Mouse (Mus musculus) cortical plate, adult 2 months (tissue): ENCODE measurements at regions not wholly inside any gene's neighbourhood (a gene's known extent, or its start where the extent isn't known, plus 50 kb on each side); places are given as distances from the start of the nearest gene placed in this dataset.

ENCODE experiments used
- CTCF ChIP-seq: fragments of 200-500 bp; IDR thresholded peaks from 2 replicates; pipeline ENCODE4 v1.5.1; 2011; ENCODE audit warnings: mild to moderate bottlenecking, control low read depth, low read length; ENCODE audit not compliant: insufficient read depth; ENCODE audit errors: extremely low read depth
- POLR2A ChIP-seq: fragments of 200-500 bp; IDR thresholded peaks from 2 replicates; pipeline ENCODE4 v1.6.1; 2011; ENCODE audit warnings: mild to moderate bottlenecking, low read length, control low read depth; ENCODE audit not compliant: insufficient read depth; ENCODE audit errors: extremely low read depth

- TF ChIP-seq CTCF = no peak
- no peak for TF ChIP-seq POLR2A
Observed at GRCm38 (mm10) chr6:6457726-6458125, 120.7 kb downstream of the Sem1 start.
